Mouse (Mus musculus): ENCODE data around the gene Fhit. TPM values are rescaled to one million over a fixed set of nuclear protein-coding genes. Genes with fewer than 3 reads are reported as not detected.

Gene Fhit
- polyA plus RNA-seq, 1 experiment from 2014 or later = 6.1 TPM

GRCm38 (mm10) chr14:10439007-10439749 is 722.7 kb downstream of the Fhit start:
- 61% methylated on average over 1 of the region's 1 CpGs for WGBS
- H3K36me3 ChIP-seq (ENCODE audit: control insufficient read depth, insufficient read depth, low read length) = no peaks in the 10 kb centered on the region

GRCm38 (mm10) chr14:10436193-10436592 is 725.6 kb downstream of the Fhit start:
- Histone ChIP-seq H3K9ac (ENCODE audit: low read length) (no peak overlapping the region), H3K27ac (replicated peaks in 1 of 2; ENCODE audit: control insufficient read depth in 1 of 2, insufficient read depth in 1 of 2, low read depth in 2 of 2, low read length in 2 of 2) (no peak overlapping the region), H3K4me1 (ENCODE audit: control insufficient read depth in 2 of 2, insufficient read depth in 2 of 2, low read length in 2 of 2) (no peaks in the 10 kb centered on the region), H3K9me3 (ENCODE audit: control insufficient read depth, low read length) (no peaks in the 10 kb centered on the region), H3K4me2 (ENCODE audit: low read length) (no peak overlapping the region), H3K4me3 (ENCODE audit: control insufficient read depth in 1 of 2, insufficient read depth in 1 of 2, low read depth in 1 of 2, low read length in 2 of 2) (no peak overlapping the region), H3K36me3 (ENCODE audit: control insufficient read depth, insufficient read depth, low read length) (no peaks in the 10 kb centered on the region), H3K27me3 (ENCODE audit: control insufficient read depth, insufficient read depth, low read length) (no peaks in the 10 kb centered on the region)
- ATAC-seq (ENCODE audit: insufficient number of reproducible peaks, insufficient read depth, low FRiP score, low read depth) = no peak
- WGBS = 86% methylated on average over 1 of the region's 1 CpGs

More at GRCm38 (mm10) chr14:10439007-10439749, 722.7 kb downstream of the Fhit start:
- no peak for ATAC-seq (ENCODE audit: insufficient number of reproducible peaks, insufficient read depth, low FRiP score, low read depth)
- H3K27ac ChIP-seq (replicated peaks in 1 of 2; ENCODE audit: control insufficient read depth in 1 of 2, insufficient read depth in 1 of 2, low read depth in 2 of 2, low read length in 2 of 2) = no peak overlapping the region
- no peaks in the 10 kb centered on the region for H3K9me3 ChIP-seq (ENCODE audit: control insufficient read depth, low read length)
- no peaks in the 10 kb centered on the region for H3K27me3 ChIP-seq (ENCODE audit: control insufficient read depth, insufficient read depth, low read length)
- H3K9ac ChIP-seq (ENCODE audit: low read length) = no peak overlapping the region
- H3K4me2 ChIP-seq (ENCODE audit: low read length) = no peak overlapping the region
- no peak overlapping the region for H3K4me3 ChIP-seq (ENCODE audit: control insufficient read depth in 1 of 2, insufficient read depth in 1 of 2, low read depth in 1 of 2, low read length in 2 of 2)
- no peaks in the 10 kb centered on the region for H3K4me1 ChIP-seq (ENCODE audit: control insufficient read depth in 2 of 2, insufficient read depth in 2 of 2, low read length in 2 of 2)

- H3K9ac ChIP-seq (ENCODE audit: low read length) = no peak overlapping the region
- no peaks in the 10 kb centered on the region for H3K27me3 ChIP-seq (ENCODE audit: control insufficient read depth, insufficient read depth, low read length)
- H3K27ac ChIP-seq (replicated peaks in 1 of 2; ENCODE audit: control insufficient read depth in 1 of 2, insufficient read depth in 1 of 2, low read depth in 2 of 2, low read length in 2 of 2) = no peak overlapping the region
- WGBS = 81% methylated on average over 2 of the region's 2 CpGs
- H3K36me3 ChIP-seq (ENCODE audit: control insufficient read depth, insufficient read depth, low read length) = no peaks in the 10 kb centered on the region
- ATAC-seq (ENCODE audit: insufficient number of reproducible peaks, insufficient read depth, low FRiP score, low read depth) = no peak
- no peak overlapping the region for H3K4me3 ChIP-seq (ENCODE audit: control insufficient read depth in 1 of 2, insufficient read depth in 1 of 2, low read depth in 1 of 2, low read length in 2 of 2)
- H3K4me1 ChIP-seq (ENCODE audit: control insufficient read depth in 2 of 2, insufficient read depth in 2 of 2, low read length in 2 of 2) = no peaks in the 10 kb centered on the region
- no peak overlapping the region for H3K4me2 ChIP-seq (ENCODE audit: low read length)
- no peaks in the 10 kb centered on the region for H3K9me3 ChIP-seq (ENCODE audit: control insufficient read depth, low read length)
Measured at GRCm38 (mm10) chr14:10432502-10432901, 729.3 kb downstream of the Fhit start.

- H3K36me3 ChIP-seq (ENCODE audit: control insufficient read depth, insufficient read depth, low read length) = no peaks in the 10 kb centered on the region
- no peak for ATAC-seq (ENCODE audit: insufficient number of reproducible peaks, insufficient read depth, low FRiP score, low read depth)
- no peak overlapping the region for H3K4me3 ChIP-seq (ENCODE audit: control insufficient read depth in 1 of 2, insufficient read depth in 1 of 2, low read depth in 1 of 2, low read length in 2 of 2)
- H3K4me1 ChIP-seq (ENCODE audit: control insufficient read depth in 2 of 2, insufficient read depth in 2 of 2, low read length in 2 of 2) = no peaks in the 10 kb centered on the region
- no peaks in the 10 kb centered on the region for H3K27me3 ChIP-seq (ENCODE audit: control insufficient read depth, insufficient read depth, low read length)
- no peak overlapping the region for H3K27ac ChIP-seq (replicated peaks in 1 of 2; ENCODE audit: control insufficient read depth in 1 of 2, insufficient read depth in 1 of 2, low read depth in 2 of 2, low read length in 2 of 2)
- 81% methylated on average over 3 of the region's 3 CpGs for whole genome bisulfite sequencing
- H3K9me3 ChIP-seq (ENCODE audit: control insufficient read depth, low read length) = no peaks in the 10 kb centered on the region
- no peak overlapping the region for H3K9ac ChIP-seq (ENCODE audit: low read length)
- H3K4me2 ChIP-seq (ENCODE audit: low read length) = no peak overlapping the region
Measured at GRCm38 (mm10) chr14:10430396-10431000, 731.3 kb downstream of the Fhit start.

- WGBS = 83% methylated on average over 3 of the region's 3 CpGs
- Histone ChIP-seq H3K9ac (ENCODE audit: low read length) (no peak overlapping the region), H3K9me3 (ENCODE audit: control insufficient read depth, low read length) (no peaks in the 10 kb centered on the region), H3K4me3 (ENCODE audit: control insufficient read depth in 1 of 2, insufficient read depth in 1 of 2, low read depth in 1 of 2, low read length in 2 of 2) (no peak overlapping the region), H3K27me3 (ENCODE audit: control insufficient read depth, insufficient read depth, low read length) (no peaks in the 10 kb centered on the region), H3K36me3 (ENCODE audit: control insufficient read depth, insufficient read depth, low read length) (no peaks in the 10 kb centered on the region), H3K4me2 (ENCODE audit: low read length) (no peak overlapping the region), H3K27ac (replicated peaks in 1 of 2; ENCODE audit: control insufficient read depth in 1 of 2, insufficient read depth in 1 of 2, low read depth in 2 of 2, low read length in 2 of 2) (no peak overlapping the region), H3K4me1 (ENCODE audit: control insufficient read depth in 2 of 2, insufficient read depth in 2 of 2, low read length in 2 of 2) (no peaks in the 10 kb centered on the region)
- ATAC-seq (ENCODE audit: insufficient number of reproducible peaks, insufficient read depth, low FRiP score, low read depth) = no peak
Measured at GRCm38 (mm10) chr14:10423499-10423898, 738.3 kb downstream of the Fhit start.

- no peaks in the 10 kb centered on the region for H3K27me3 ChIP-seq (ENCODE audit: control insufficient read depth, insufficient read depth, low read length)
- H3K4me1 ChIP-seq (ENCODE audit: control insufficient read depth in 2 of 2, insufficient read depth in 2 of 2, low read length in 2 of 2) = no peaks in the 10 kb centered on the region
- H3K4me2 ChIP-seq (ENCODE audit: low read length) = no peak overlapping the region
- no peak for ATAC-seq (ENCODE audit: insufficient number of reproducible peaks, insufficient read depth, low FRiP score, low read depth)
- H3K27ac ChIP-seq (replicated peaks in 1 of 2; ENCODE audit: control insufficient read depth in 1 of 2, insufficient read depth in 1 of 2, low read depth in 2 of 2, low read length in 2 of 2) = no peak overlapping the region
- WGBS = 67% methylated on average over 1 of the region's 1 CpGs
- H3K4me3 ChIP-seq (ENCODE audit: control insufficient read depth in 1 of 2, insufficient read depth in 1 of 2, low read depth in 1 of 2, low read length in 2 of 2) = no peak overlapping the region
- no peaks in the 10 kb centered on the region for H3K36me3 ChIP-seq (ENCODE audit: control insufficient read depth, insufficient read depth, low read length)
- no peaks in the 10 kb centered on the region for H3K9me3 ChIP-seq (ENCODE audit: control insufficient read depth, low read length)
- H3K9ac ChIP-seq (ENCODE audit: low read length) = no peak overlapping the region
Measured at GRCm38 (mm10) chr14:10422261-10422660, 739.6 kb downstream of the Fhit start.

- no peak for ATAC-seq (ENCODE audit: insufficient number of reproducible peaks, insufficient read depth, low FRiP score, low read depth)
- H3K27me3 ChIP-seq (ENCODE audit: control insufficient read depth, insufficient read depth, low read length) = no peaks in the 10 kb centered on the region
- no peaks in the 10 kb centered on the region for H3K36me3 ChIP-seq (ENCODE audit: control insufficient read depth, insufficient read depth, low read length)
- no peak overlapping the region for H3K27ac ChIP-seq (replicated peaks in 1 of 2; ENCODE audit: control insufficient read depth in 1 of 2, insufficient read depth in 1 of 2, low read depth in 2 of 2, low read length in 2 of 2)
- no peaks in the 10 kb centered on the region for H3K9me3 ChIP-seq (ENCODE audit: control insufficient read depth, low read length)
- H3K4me3 ChIP-seq (ENCODE audit: control insufficient read depth in 1 of 2, insufficient read depth in 1 of 2, low read depth in 1 of 2, low read length in 2 of 2) = no peak overlapping the region
- no peak overlapping the region for H3K4me2 ChIP-seq (ENCODE audit: low read length)
- no peak overlapping the region for H3K9ac ChIP-seq (ENCODE audit: low read length)
- H3K4me1 ChIP-seq (ENCODE audit: control insufficient read depth in 2 of 2, insufficient read depth in 2 of 2, low read length in 2 of 2) = no peaks in the 10 kb centered on the region
- 81% methylated on average over 5 of the region's 5 CpGs for WGBS
Measured at GRCm38 (mm10) chr14:10415068-10415467, 746.8 kb downstream of the Fhit start.
